Mouse (Mus musculus) lung, embryonic 14.5 days (tissue): ENCODE measurements around the gene Rnf103. TPM values are rescaled to one million over a fixed set of nuclear protein-coding genes. Genes with fewer than 3 reads are reported as not detected.

Experiments used
- ATAC-seq: fragments of 200-750 bp; cut with Nextera tagmentation; 2 replicates; pipeline ENCODE4 v1.8.0; 2017; ENCODE audit warnings: mild to moderate bottlenecking, moderate TSS enrichment, moderate library complexity; ENCODE audit not compliant: insufficient read depth
- DNase-seq: peaks from one replicate; pipeline ENCODE4 v3.0.0-alpha.2; 2015
- H3K27ac ChIP-seq: fragments of 300-500 bp; sonication (generic); 2 replicates; pipeline ENCODE4 v1.5.1; 2014; ENCODE audit warnings: low read depth, mild to moderate bottlenecking, moderate library complexity
- H3K27me3 ChIP-seq: fragments of 300-500 bp; sonication (generic); 2 replicates; pipeline ENCODE4 v1.6.1; 2014; ENCODE audit warnings: low read length, control low read depth; ENCODE audit not compliant: insufficient read depth
- H3K36me3 ChIP-seq: fragments of 300-500 bp; sonication (generic); 2 replicates; pipeline ENCODE4 v1.6.1; 2014; ENCODE audit warnings: control low read depth; ENCODE audit not compliant: insufficient read depth
- H3K4me1 ChIP-seq: fragments of 300-500 bp; sonication (generic); 2 replicates; pipeline ENCODE4 v1.6.1; 2014; ENCODE audit warnings: antibody characterized with exemption, control low read depth; ENCODE audit not compliant: insufficient read depth
- H3K4me2 ChIP-seq: fragments of 300-500 bp; sonication (generic); 2 replicates; pipeline ENCODE4 v1.6.1; 2014; ENCODE audit warnings: mild to moderate bottlenecking
- H3K4me3 ChIP-seq: fragments of 300-500 bp; sonication (generic); 2 replicates; pipeline ENCODE4 v1.5.1; 2014; ENCODE audit warnings: low read depth, low read length
- H3K9ac ChIP-seq: fragments of 300-500 bp; sonication (generic); 2 replicates; pipeline ENCODE4 v1.6.1; 2014
- H3K9me3 ChIP-seq: fragments of 300-500 bp; sonication (generic); 2 replicates; pipeline ENCODE4 v1.6.1; 2016; ENCODE audit warnings: low read depth, low read length, control low read depth
- CTCF ChIP-seq: IDR thresholded peaks from 2 replicates; pipeline ENCODE4 v1.5.1; 2016; ENCODE audit warnings: antibody characterized with exemption, low read depth
- WGBS: fragments of 180-500 bp; shearing (Covaris S2); extraction: QIAGEN DNeasy Blood & Tissue Kit; methylation state at CpG from one replicate; pipeline ENCODE4 v1.1.7; 2014; 5-methylcytosine and 5-hydroxymethylcytosine counted together
- polyA plus RNA-seq: library from polyadenylated mRNA; unstranded; fragments of >200 nt; fragmentation: Nextera tagmentation; extraction: Ambion mirVana; gene quantifications from 2 replicates; pipeline ENCODE4 v1.2.1, GENCODE M21; 2014

Rnf103 gene
- polyA plus RNA-seq, 1 experiment from 2014 or later: 18.2 TPM

GRCm38 (mm10) chr6:71480136-71480535, 13.6 kb upstream of the Rnf103 start:
- no peak for ATAC-seq
- no peak overlapping the region for H3K4me3 ChIP-seq
- WGBS: 95% methylated on average over 1 of the region's 1 CpGs
- no peaks in the 10 kb centered on the region for H3K9me3 ChIP-seq
- H3K27ac ChIP-seq: no peak overlapping the region
- no peak overlapping the region for H3K9ac ChIP-seq
- H3K4me1 ChIP-seq: no peaks in the 10 kb centered on the region
- TF ChIP-seq CTCF: no peak
- DNase-seq: no peak
- H3K27me3 ChIP-seq: no peaks in the 10 kb centered on the region
- H3K36me3 ChIP-seq: no peaks in the 10 kb centered on the region
- no peak overlapping the region for H3K4me2 ChIP-seq

GRCm38 (mm10) chr6:71481136-71481535, 12.6 kb upstream of the Rnf103 start:
- no peaks in the 10 kb centered on the region for H3K36me3 ChIP-seq
- no peaks in the 10 kb centered on the region for H3K9me3 ChIP-seq
- DNase-seq (no peak), ATAC-seq (no peak)
- TF ChIP-seq CTCF: no peak
- H3K27ac ChIP-seq: no peak overlapping the region
- H3K27me3 ChIP-seq: no peaks in the 10 kb centered on the region
- WGBS: 76% methylated on average over 7 of the region's 7 CpGs
- H3K4me3 ChIP-seq: no peak overlapping the region
- no peak overlapping the region for H3K4me2 ChIP-seq
- H3K9ac ChIP-seq: no peak overlapping the region
- H3K4me1 ChIP-seq: no peaks in the 10 kb centered on the region

GRCm38 (mm10) chr6:71485246-71485645, 8.4 kb upstream of the Rnf103 start:
- DNase-seq: no peak
- TF ChIP-seq CTCF: no peak
- 66% methylated on average over 5 of the region's 5 CpGs for WGBS

GRCm38 (mm10) chr6:71486226-71486625, 7.5 kb upstream of the Rnf103 start:
- no peaks in the 10 kb centered on the region for H3K4me1 ChIP-seq
- no peak overlapping the region for H3K4me2 ChIP-seq
- no peak for DNase-seq
- H3K27ac ChIP-seq: no peak overlapping the region
- no peaks in the 10 kb centered on the region for H3K9me3 ChIP-seq
- TF ChIP-seq CTCF: no peak
- no peaks in the 10 kb centered on the region for H3K36me3 ChIP-seq
- 54% methylated on average over 2 of the region's 2 CpGs for WGBS
- no peak overlapping the region for H3K4me3 ChIP-seq
- no peak for ATAC-seq
- H3K9ac ChIP-seq: no peak overlapping the region
- H3K27me3 ChIP-seq: no peaks in the 10 kb centered on the region

More at GRCm38 (mm10) chr6:71485246-71485645, 8.4 kb upstream of the Rnf103 start:
- H3K27me3 ChIP-seq: no peaks in the 10 kb centered on the region
- H3K4me1 ChIP-seq: no peaks in the 10 kb centered on the region
- ATAC-seq: no peak
- H3K27ac ChIP-seq: no peak overlapping the region
- no peaks in the 10 kb centered on the region for H3K9me3 ChIP-seq
- no peaks in the 10 kb centered on the region for H3K36me3 ChIP-seq
- H3K9ac ChIP-seq: no peak overlapping the region
- no peak overlapping the region for H3K4me3 ChIP-seq
- no peak overlapping the region for H3K4me2 ChIP-seq

GRCm38 (mm10) chr6:71486867-71487266, 6.8 kb upstream of the Rnf103 start:
- DNase-seq (no peak), ATAC-seq (no peak)
- H3K36me3 ChIP-seq: no peaks in the 10 kb centered on the region
- TF ChIP-seq CTCF: no peak
- H3K27ac ChIP-seq: no peak overlapping the region
- no peaks in the 10 kb centered on the region for H3K4me1 ChIP-seq
- no peak overlapping the region for H3K9ac ChIP-seq
- H3K9me3 ChIP-seq: no peaks in the 10 kb centered on the region
- no peak overlapping the region for H3K4me3 ChIP-seq
- WGBS: 71% methylated on average over 1 of the region's 1 CpGs
- H3K4me2 ChIP-seq: no peak overlapping the region
- no peaks in the 10 kb centered on the region for H3K27me3 ChIP-seq

GRCm38 (mm10) chr6:71487966-71488365, 5.7 kb upstream of the Rnf103 start:
- ATAC-seq (no peak), DNase-seq (no peak)
- Histone ChIP-seq H3K9me3 (no peaks in the 10 kb centered on the region), H3K9ac (no peak overlapping the region), H3K4me2 (no peak overlapping the region), H3K36me3 (no peaks in the 10 kb centered on the region), H3K27me3 (no peaks in the 10 kb centered on the region), H3K27ac (no peak overlapping the region), H3K4me1 (no peaks in the 10 kb centered on the region), H3K4me3 (no peak overlapping the region)
- 24% methylated on average over 4 of the region's 4 CpGs for WGBS
- TF ChIP-seq CTCF: no peak

GRCm38 (mm10) chr6:71492136-71492535, 1.6 kb upstream of the Rnf103 start:
- DNase-seq (no peak), ATAC-seq (no peak)
- no peaks in the 10 kb centered on the region for H3K27me3 ChIP-seq
- TF ChIP-seq CTCF: no peak
- H3K9ac ChIP-seq: no peak overlapping the region
- no peaks in the 10 kb centered on the region for H3K9me3 ChIP-seq
- no peak overlapping the region for H3K4me3 ChIP-seq
- peaks cover 9% of the 10 kb centered on the region for H3K4me1 ChIP-seq
- 0 out of 2 replicates have a peak, but pooled peaks cover 5% of the 10 kb centered on the region for H3K36me3 ChIP-seq
- no peak overlapping the region for H3K27ac ChIP-seq
- WGBS: 53% methylated on average over 4 of the region's 4 CpGs
- no peak overlapping the region for H3K4me2 ChIP-seq
